Mouse (Mus musculus) heart, embryonic 16.5 days (tissue): ENCODE results near the gene Nlrc5. TPM values are rescaled to one million over a fixed set of nuclear protein-coding genes. Genes with fewer than 3 reads are reported as not detected.
"Not testable (repeated sequence)": the region's sequence is repeated elsewhere in the genome, so short reads cannot be mapped to it uniquely, and the experiment has no call there.

Experiments
- ATAC-seq: fragments of 200-750 bp; cut with Nextera tagmentation; replicated peaks from 2 replicates; pipeline ENCODE4 v1.8.0; 2017; ENCODE audit warnings: moderate number of reproducible peaks; ENCODE audit not compliant: insufficient read depth, low FRiP score; ENCODE audit errors: extremely low read depth
- H3K27ac ChIP-seq: fragments of 300-500 bp; sonication (generic); 2 replicates; pipeline ENCODE4 v1.5.1; 2014; ENCODE audit warnings: mild to moderate bottlenecking, low read length, control low read depth, moderate library complexity
- H3K27me3 ChIP-seq: fragments of 300-500 bp; sonication (generic); 2 replicates; pipeline ENCODE4 v1.6.1; 2014; ENCODE audit warnings: low read length, mixed read lengths; ENCODE audit not compliant: control insufficient read depth, insufficient read depth
- H3K36me3 ChIP-seq: fragments of 300-500 bp; sonication (generic); 2 replicates; pipeline ENCODE4 v1.6.1; 2014; ENCODE audit not compliant: control insufficient read depth, insufficient read depth
- H3K4me1 ChIP-seq: fragments of 300-500 bp; sonication (generic); 2 replicates; pipeline ENCODE4 v1.6.1; 2014; ENCODE audit warnings: low read length, mixed read lengths; ENCODE audit not compliant: control insufficient read depth, insufficient read depth
- H3K4me2 ChIP-seq: fragments of 300-500 bp; sonication (generic); 2 replicates; pipeline ENCODE4 v1.6.1; 2014; ENCODE audit warnings: low read depth, mild to moderate bottlenecking, control low read depth, low read length
- H3K4me3 ChIP-seq: fragments of 300-500 bp; sonication (generic); 2 replicates; pipeline ENCODE4 v1.5.1; 2014; ENCODE audit warnings: mild to moderate bottlenecking, control low read depth, low read length
- H3K9ac ChIP-seq: fragments of 300-500 bp; sonication (generic); 2 replicates; pipeline ENCODE4 v1.6.1; 2014; ENCODE audit warnings: low read length, control low read depth
- H3K9me3 ChIP-seq: fragments of 300-500 bp; sonication (generic); replicated peaks from 2 replicates; pipeline ENCODE4 v1.6.1; 2016; ENCODE audit warnings: low read length; ENCODE audit not compliant: control insufficient read depth
- WGBS: fragments of 180-500 bp; shearing (Covaris S2); extraction: QIAGEN DNeasy Blood & Tissue Kit; methylation state at CpG from one replicate; pipeline ENCODE4 v1.1.7; 2014; 5-methylcytosine and 5-hydroxymethylcytosine counted together
- polyA plus RNA-seq: library from polyadenylated mRNA; unstranded; fragments of >200 nt; fragmentation: Nextera tagmentation; extraction: Ambion mirVana; gene quantifications from 2 replicates; pipeline ENCODE4 v1.2.1, GENCODE M21; 2015

Gene Nlrc5
- polyA plus RNA-seq, 1 experiment from 2014 or later, result 1.1 TPM

DNA sequence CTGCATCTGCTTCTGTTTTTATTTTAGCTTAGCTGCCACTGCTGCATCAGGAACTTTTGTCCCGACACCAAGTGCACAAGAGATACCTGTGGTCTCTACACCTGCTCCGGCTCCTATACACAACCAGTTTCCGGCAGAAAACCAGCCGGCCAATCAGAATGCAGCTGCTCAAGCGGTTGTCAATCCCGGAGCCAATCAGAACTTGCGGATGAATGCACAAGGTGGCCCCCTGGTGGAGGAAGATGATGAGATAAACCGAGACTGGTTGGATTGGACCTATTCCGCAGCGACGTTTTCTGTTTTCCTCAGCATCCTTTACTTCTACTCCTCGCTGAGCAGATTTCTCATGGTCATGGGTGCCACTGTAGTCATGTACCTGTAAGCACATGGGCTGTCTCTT lies 42.0 kb upstream of the Nlrc5 start:
- no peak for ATAC-seq
- Histone ChIP-seq H3K27me3 (no peaks in the 10 kb centered on the region), H3K27ac (peak overlapping the region; percentile 60), H3K4me1 (peaks cover 9% of the 10 kb centered on the region), H3K36me3 (peaks cover 61% of the 10 kb centered on the region), H3K9ac (no peak overlapping the region), H3K9me3 (no peaks in the 10 kb centered on the region), H3K4me3 (no peak overlapping the region), H3K4me2 (no peak overlapping the region)
- WGBS, result 80% methylated on average over 12 of the region's 12 CpGs

DNA sequence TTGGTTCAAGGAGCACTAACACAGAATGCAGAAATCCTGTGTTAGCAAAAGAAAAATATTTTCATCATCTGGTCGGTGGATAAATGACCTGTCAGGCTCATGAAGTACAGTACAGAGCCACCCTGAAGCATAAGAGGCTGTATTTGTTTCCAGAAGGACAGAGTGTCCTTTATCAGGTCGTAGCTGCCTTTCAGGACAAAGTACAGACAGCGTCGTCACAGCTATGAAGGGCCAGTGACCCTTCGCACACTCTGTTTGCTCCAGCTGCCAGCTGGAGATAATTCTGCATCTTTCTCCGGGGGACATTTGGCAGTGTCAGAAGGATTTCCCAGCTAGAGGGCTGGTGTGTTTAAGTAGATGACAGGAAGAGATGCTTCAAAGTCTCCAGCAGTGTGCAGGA lies 41.5 kb upstream of the Nlrc5 start:
- 28% methylated on average over 6 of the region's 6 CpGs for WGBS
- no peak overlapping the region for H3K4me3 ChIP-seq
- no peaks in the 10 kb centered on the region for H3K9me3 ChIP-seq
- H3K4me1 ChIP-seq, result peaks cover 9% of the 10 kb centered on the region
- H3K9ac ChIP-seq, result no peak overlapping the region
- peak overlapping the region; percentile 60 for H3K27ac ChIP-seq
- H3K36me3 ChIP-seq, result peaks cover 63% of the 10 kb centered on the region
- no peaks in the 10 kb centered on the region for H3K27me3 ChIP-seq
- ATAC-seq, result no peak
- no peak overlapping the region for H3K4me2 ChIP-seq

- no peak overlapping the region for H3K4me2 ChIP-seq
- no peak overlapping the region for H3K4me3 ChIP-seq
- H3K9me3 ChIP-seq, result no peaks in the 10 kb centered on the region
- peaks cover 2% of the 10 kb centered on the region; the same call in 1 of the 2 replicates for H3K4me1 ChIP-seq
- no peak overlapping the region for H3K9ac ChIP-seq
- no peak for ATAC-seq
- peaks cover 48% of the 10 kb centered on the region for H3K36me3 ChIP-seq
- no peaks in the 10 kb centered on the region for H3K27me3 ChIP-seq
- no peak overlapping the region for H3K27ac ChIP-seq
- 80% methylated on average over 6 of the region's 6 CpGs for WGBS
Observed at GRCm38 (mm10) chr8:94395851-94396540, 38.2 kb upstream of the Nlrc5 start.

DNA sequence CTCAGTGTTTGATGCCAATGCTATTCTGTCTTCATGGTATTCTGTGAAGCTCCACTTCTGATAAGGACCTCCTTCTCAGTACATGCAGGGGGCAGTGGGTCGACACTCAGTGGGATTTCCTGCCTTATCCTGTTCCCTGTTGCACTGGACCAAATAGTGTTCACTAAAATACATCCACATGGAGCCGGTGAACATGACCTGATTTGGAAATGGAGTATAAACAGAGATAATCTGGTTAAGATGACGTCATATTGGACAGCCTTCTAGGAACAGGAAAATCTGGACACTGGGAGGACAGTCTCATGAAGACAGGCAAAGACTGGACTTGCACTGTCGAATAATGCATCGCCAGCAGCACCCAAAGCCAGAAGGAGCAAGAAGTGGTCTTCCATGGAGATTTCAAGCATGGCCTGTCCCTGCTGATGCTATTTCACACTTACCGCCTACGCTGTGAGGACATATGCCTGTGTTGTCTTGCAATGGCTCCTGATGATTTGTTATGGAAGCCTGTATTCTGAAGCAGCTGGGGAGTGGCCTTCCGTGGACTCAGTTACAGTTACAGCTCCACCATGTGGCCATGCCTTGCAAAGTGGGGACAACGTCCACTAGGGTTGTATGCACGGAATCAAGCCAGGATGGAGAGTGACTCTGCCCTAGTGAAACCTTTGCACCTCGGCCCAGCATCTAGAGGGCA lies 37.0 kb upstream of the Nlrc5 start:
- H3K9me3 ChIP-seq, result no peaks in the 10 kb centered on the region
- H3K27me3 ChIP-seq, result no peaks in the 10 kb centered on the region
- H3K4me1 ChIP-seq, result peaks cover 2% of the 10 kb centered on the region; the same call in 1 of the 2 replicates
- peaks cover 37% of the 10 kb centered on the region for H3K36me3 ChIP-seq
- no peak overlapping the region for H3K4me3 ChIP-seq
- 51% methylated on average over 11 of the region's 11 CpGs for WGBS
- no peak overlapping the region for H3K9ac ChIP-seq
- H3K4me2 ChIP-seq, result no peak overlapping the region
- ATAC-seq, result peak; percentile 55; the same call in 1 of the 2 replicates
- no peak overlapping the region for H3K27ac ChIP-seq

- no peak for ATAC-seq
- no peaks in the 10 kb centered on the region; the same call in 1 of the 2 replicates for H3K4me1 ChIP-seq
Observed at GRCm38 (mm10) chr8:94398587-94398986, 35.6 kb upstream of the Nlrc5 start.

GRCm38 (mm10) chr8:94399361-94399953 lies 34.7 kb upstream of the Nlrc5 start:
- H3K36me3 ChIP-seq, result peaks cover 17% of the 10 kb centered on the region
- H3K9me3 ChIP-seq, result no peaks in the 10 kb centered on the region
- no peak overlapping the region for H3K9ac ChIP-seq
- H3K4me2 ChIP-seq, result no peak overlapping the region
- H3K27me3 ChIP-seq, result no peaks in the 10 kb centered on the region
- WGBS, result 48% methylated on average over 3 of the region's 3 CpGs
- H3K4me3 ChIP-seq, result no peak overlapping the region
- H3K27ac ChIP-seq, result no peak overlapping the region
- H3K4me1 ChIP-seq, result no peaks in the 10 kb centered on the region; the same call in 1 of the 2 replicates
- ATAC-seq, result no peak

More at GRCm38 (mm10) chr8:94398587-94398986, 35.6 kb upstream of the Nlrc5 start:
- Histone ChIP-seq H3K9ac (no peak overlapping the region), H3K9me3 (no peaks in the 10 kb centered on the region), H3K4me3 (no peak overlapping the region), H3K27me3 (no peaks in the 10 kb centered on the region), H3K27ac (no peak overlapping the region), H3K36me3 (peaks cover 25% of the 10 kb centered on the region), H3K4me2 (no peak overlapping the region)
- WGBS, result 68% methylated on average over 6 of the region's 6 CpGs

- H3K27me3 ChIP-seq, ATAC-seq, H3K4me1 ChIP-seq, H3K27ac ChIP-seq, H3K9me3 ChIP-seq, H3K4me2 ChIP-seq, H3K9ac ChIP-seq, H3K4me3 ChIP-seq: not testable (repeated sequence)
- H3K36me3 ChIP-seq, result peaks cover 12% of the 10 kb centered on the region
- WGBS, result 76% methylated on average over 2 of the region's 2 CpGs
Observed at GRCm38 (mm10) chr8:94399957-94400356, 34.2 kb upstream of the Nlrc5 start.

GRCm38 (mm10) chr8:94408443-94409080 lies 25.6 kb upstream of the Nlrc5 start:
- Histone ChIP-seq H3K4me1 (peaks cover 8% of the 10 kb centered on the region), H3K4me2 (no peak overlapping the region), H3K4me3 (no peak overlapping the region), H3K27me3 (no peaks in the 10 kb centered on the region), H3K36me3 (no peaks in the 10 kb centered on the region), H3K27ac (no peak overlapping the region), H3K9ac (no peak overlapping the region), H3K9me3 (no peaks in the 10 kb centered on the region)
- peak; percentile 43; the same call in 1 of the 2 replicates for ATAC-seq
- 29% methylated on average over 8 of the region's 8 CpGs for WGBS
